In the genomic region with DNA sequence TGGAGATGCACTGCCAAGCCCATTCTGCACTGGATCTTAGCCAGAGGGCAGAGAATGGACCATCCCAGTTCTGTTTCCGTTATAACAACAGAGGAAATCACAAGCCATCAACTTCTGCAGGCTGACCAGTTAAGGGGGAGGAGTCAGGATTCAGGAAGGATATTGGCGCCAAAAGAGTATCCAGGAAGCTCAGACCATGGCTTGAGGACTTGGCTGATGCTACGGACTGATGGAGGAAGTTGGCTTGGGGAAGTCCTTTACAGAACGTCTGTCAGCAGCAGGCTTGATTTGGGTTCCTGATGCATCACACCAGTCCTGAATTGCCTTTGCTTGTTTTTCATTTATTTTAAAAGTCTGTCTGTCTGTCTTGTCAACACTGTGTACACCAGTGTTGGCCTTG, we compare ENCODE assay signal across 12 mouse cellular contexts. TPM values are rescaled to one million over a fixed set of nuclear protein-coding genes. Genes with fewer than 3 reads are reported as not detected.
DNase-seq lines count a peak whose midpoint lies in the region; ATAC-seq and TF ChIP-seq lines count a peak whose summit lies in the region.
"Had no signal": no experiment of that assay in that cellular context is flagged by ENCODE, and none has a peak within 500 bp of the region (broad histone marks: within the 10 kb centered on the region; RNA-seq: fewer than 3 reads in every experiment).

No protein-coding gene starts in this region.

- peak; percentile 36 for DNase-seq in embryonic facial prominence, embryonic 14.5 days (ENCODE audit: low spot score)
- no peak for DNase-seq in embryonic facial prominence, embryonic 10.5 days (ENCODE audit: low spot score)
- DNase-seq in 416B (ENCODE audit: low read depth) = peak; percentile 93
- DNase-seq in kidney, adult 2 months = peak; percentile 89
- DNase-seq in lung, postnatal 10 days = peak; percentile 82
- no peak for DNase-seq in spleen, postnatal 14 days (ENCODE audit: low spot score in 2 of 2)
- no peak for DNase-seq in embryo, embryonic 9.5 days (ENCODE audit: extremely low spot score)
- no peak for DNase-seq in ovary, postnatal 14 days (ENCODE audit: low spot score)
- DNase-seq: liver, embryonic 13.5 days had no signal

- no peak overlapping the region for H3K9ac ChIP-seq in embryonic facial prominence, embryonic 14.5 days (ENCODE audit: low read depth, low read length)
- H3K9ac ChIP-seq: stomach, embryonic 15.5 days had no signal

- WGBS in embryonic facial prominence, embryonic 14.5 days = 50% methylated on average over 4 of the region's 4 CpGs
- WGBS in embryonic facial prominence, embryonic 10.5 days = 65% methylated on average over 4 of the region's 4 CpGs
- 44% methylated on average over 4 of the region's 4 CpGs for WGBS in kidney, adult 2 months

- no peak overlapping the region for H3K4me3 ChIP-seq in embryonic facial prominence, embryonic 14.5 days (ENCODE audit: low read depth, low read length)
- no peak overlapping the region for H3K4me3 ChIP-seq in embryonic facial prominence, embryonic 10.5 days
- H3K4me3 ChIP-seq in kidney, adult 2 months (ENCODE audit: insufficient read depth, low read depth, low read length) = no peak overlapping the region

- 0 out of 2 replicates have a peak, but pooled peaks cover 1% of the 10 kb centered on the region for H3K36me3 ChIP-seq in embryonic facial prominence, embryonic 14.5 days (ENCODE audit: control insufficient read depth, insufficient read depth, low read length)
- H3K36me3 ChIP-seq in embryonic facial prominence, embryonic 10.5 days (replicated peaks) = peaks cover 11% of the 10 kb centered on the region
- no peaks in the 10 kb centered on the region for H3K36me3 ChIP-seq in kidney, adult 2 months (ENCODE audit: control insufficient read depth, insufficient read depth, low read length)
- H3K36me3 ChIP-seq: stomach, embryonic 15.5 days had no signal

- H3K4me2 ChIP-seq in embryonic facial prominence, embryonic 14.5 days (ENCODE audit: low read depth, low read length) = no peak overlapping the region

- H3K9me3 ChIP-seq in embryonic facial prominence, embryonic 14.5 days (ENCODE audit: control insufficient read depth, low read length) = no peaks in the 10 kb centered on the region
- no peaks in the 10 kb centered on the region for H3K9me3 ChIP-seq in embryonic facial prominence, embryonic 10.5 days
- H3K9me3 ChIP-seq: heart, embryonic 12.5 days; liver, embryonic 13.5 days; stomach, embryonic 15.5 days had no signal

- H3K27me3 ChIP-seq in embryonic facial prominence, embryonic 14.5 days (replicated peaks; ENCODE audit: control insufficient read depth, insufficient read depth, low read length) = 0 out of 2 replicates have a peak, but pooled peaks cover 4% of the 10 kb centered on the region
- H3K27me3 ChIP-seq in embryonic facial prominence, embryonic 10.5 days (replicated peaks; ENCODE audit: low read depth, poor library complexity, severe bottlenecking) = peaks cover 10% of the 10 kb centered on the region; the same call in 1 of the 2 replicates
- H3K27me3 ChIP-seq in kidney, adult 2 months (replicated peaks; ENCODE audit: control insufficient read depth, insufficient read depth, low read length) = no peaks in the 10 kb centered on the region
- H3K27me3 ChIP-seq: liver, embryonic 13.5 days; stomach, embryonic 15.5 days had no signal

- H3K4me1 ChIP-seq in embryonic facial prominence, embryonic 14.5 days (ENCODE audit: control insufficient read depth, insufficient read depth, low read length) = peaks cover 11% of the 10 kb centered on the region
- H3K4me1 ChIP-seq in embryonic facial prominence, embryonic 10.5 days = peaks cover 22% of the 10 kb centered on the region
- H3K4me1 ChIP-seq in kidney, adult 2 months (ENCODE audit: control insufficient read depth, insufficient read depth, low read length) = peaks cover 3% of the 10 kb centered on the region; the same call in 1 of the 2 replicates

- no peak for TF ChIP-seq CTCF in kidney, adult 2 months (conservative IDR thresholded peaks at IDR 0.05; ENCODE audit: insufficient read depth, insufficient read length, low read depth, low read length)

- H3K27ac ChIP-seq in embryonic facial prominence, embryonic 14.5 days (replicated peaks; ENCODE audit: low read depth, low read length) = no peak overlapping the region
- no peak overlapping the region for H3K27ac ChIP-seq in embryonic facial prominence, embryonic 10.5 days (replicated peaks)
- no peak overlapping the region for H3K27ac ChIP-seq in kidney, adult 2 months (ENCODE audit: insufficient read depth, low read depth, low read length)
- H3K27ac ChIP-seq: stomach, embryonic 15.5 days had no signal

- no peak for TF ChIP-seq POLR2A in kidney, adult 2 months (IDR thresholded peaks at IDR 0.05; ENCODE audit: low read depth, low read length)

- ATAC-seq in embryonic facial prominence, embryonic 14.5 days (ENCODE audit: low read depth) = no peak
- ATAC-seq: CD4-positive, CD25-positive, alpha-beta regulatory T cell, adult 4 months had no signal

RNA-seq across cellular contexts. Expression of a gene that starts 1.2 kb away (rescaled TPM):
- 41.3 and 49.7 TPM in 2 replicates for polyA plus RNA-seq in embryonic facial prominence, embryonic 14.5 days (2014; fragmentation: Nextera tagmentation; extraction: Ambion mirVana)
- polyA plus RNA-seq in embryonic facial prominence, embryonic 10.5 days (2016; fragmentation: Nextera tagmentation; extraction: Ambion mirVana) = 67.8 and 72.3 TPM in 2 replicates
- 18.4 and 24.4 TPM in 2 replicates for polyA plus RNA-seq in kidney, adult 2 months (2012; rRNA removed)

RNA-seq across cellular contexts. Expression of a gene that starts 7.3 kb away (rescaled TPM):
- 5,430 and 5,481 TPM in 2 replicates for polyA plus RNA-seq in embryonic facial prominence, embryonic 14.5 days (2014; fragmentation: Nextera tagmentation; extraction: Ambion mirVana)
- 3,888 and 3,901 TPM in 2 replicates for polyA plus RNA-seq in embryonic facial prominence, embryonic 10.5 days (2016; fragmentation: Nextera tagmentation; extraction: Ambion mirVana)
- 3,589 and 3,709 TPM in 2 replicates for polyA plus RNA-seq in kidney, adult 2 months (2012; rRNA removed)

RNA-seq across cellular contexts. Expression of a gene that starts 12.0 kb away (rescaled TPM):
- 0.42 and 0.58 TPM in 2 replicates for polyA plus RNA-seq in embryonic facial prominence, embryonic 14.5 days (2014; fragmentation: Nextera tagmentation; extraction: Ambion mirVana)
- 0.30 and 0.40 TPM in 2 replicates for polyA plus RNA-seq in embryonic facial prominence, embryonic 10.5 days (2016; fragmentation: Nextera tagmentation; extraction: Ambion mirVana)
- polyA plus RNA-seq in kidney, adult 2 months (2012; rRNA removed) = 0.19 and 0.31 TPM in 2 replicates
- polyA plus RNA-seq: CD4-positive, CD25-positive, alpha-beta regulatory T cell, adult 4 months had no signal

RNA-seq across cellular contexts. Expression of a gene that starts 30.8 kb away (rescaled TPM):
- 87.1 and 91.3 TPM in 2 replicates for polyA plus RNA-seq in embryonic facial prominence, embryonic 14.5 days (2014; fragmentation: Nextera tagmentation; extraction: Ambion mirVana)
- 173 and 179 TPM in 2 replicates for polyA plus RNA-seq in embryonic facial prominence, embryonic 10.5 days (2016; fragmentation: Nextera tagmentation; extraction: Ambion mirVana)
- 48.9 and 49.2 TPM in 2 replicates for polyA plus RNA-seq in kidney, adult 2 months (2012; rRNA removed)

RNA-seq across cellular contexts. Expression of a gene that starts 41.5 kb away (rescaled TPM):
- polyA plus RNA-seq in embryonic facial prominence, embryonic 14.5 days (2014; fragmentation: Nextera tagmentation; extraction: Ambion mirVana) = 2.9 and 3.4 TPM in 2 replicates
- 4.7 and 5.1 TPM in 2 replicates for polyA plus RNA-seq in embryonic facial prominence, embryonic 10.5 days (2016; fragmentation: Nextera tagmentation; extraction: Ambion mirVana)
- polyA plus RNA-seq in kidney, adult 2 months (2012; rRNA removed) = 9.4 and 11.0 TPM in 2 replicates
- polyA plus RNA-seq: CD4-positive, CD25-positive, alpha-beta regulatory T cell, adult 4 months had no signal

Comparison
In these comparisons a context has a peak if more than half of its experiments do, and no peak if none do; other contexts are left out.
1. DNase-seq: peak in embryonic facial prominence, embryonic 14.5 days (single experiment), 416B (single experiment), kidney, adult 2 months (single experiment) and lung, postnatal 10 days (single experiment); none in embryonic facial prominence, embryonic 10.5 days (single experiment), spleen, postnatal 14 days (0 of 2), embryo, embryonic 9.5 days (single experiment) and ovary, postnatal 14 days (single experiment).